Mouse (Mus musculus) heart, postnatal 10 days (tissue): ENCODE measurements around the gene Igdcc4. TPM values are rescaled to one million over a fixed set of nuclear protein-coding genes. Genes with fewer than 3 reads are reported as not detected.
"Not testable (repeated sequence)": the region's sequence is repeated elsewhere in the genome, so short reads cannot be mapped to it uniquely, and the experiment has no call there.

Experiments
- DNase-seq, 2 experiments: peaks; one replicate each; pipeline ENCODE4 v3.0.0; 2021
- intact Hi-C: fragments of 180-260 bp; cut with DNase I; formaldehyde crosslinking; loops from one replicate; pipeline ENCODE4 v1.15.1; 2025
- total RNA-seq, 2 experiments: library from RNA; stranded (reverse); gene quantifications; 2 replicates each; pipeline ENCODE4 v1.2.3; 2021

Gene Igdcc4
- total RNA-seq: 10 to 100 TPM; 14.4 to 15.6 TPM

GRCm38 (mm10) chr9:65100991-65101685 lies at the start of gene Igdcc4:
Igdcc4 (plus strand) TSS chr9:65101486.
- peak; percentile 32 to 46 for DNase-seq
- intact Hi-C loops: no loop called here

GRCm38 (mm10) chr9:65064251-65064650 lies 37.0 kb upstream of the Igdcc4 start:
- intact Hi-C loops: no loop called here
- DNase-seq: no peak

GRCm38 (mm10) chr9:65070587-65070986 lies 30.7 kb upstream of the Igdcc4 start:
- intact Hi-C loops: no loop called here
- no peak for DNase-seq

- no peak for DNase-seq
- intact Hi-C loops: no loop called here
These were observed 27.7 kb upstream of the Igdcc4 start for GRCm38 (mm10) chr9:65073555-65073954.

- no peak for DNase-seq
- intact Hi-C loops: no loop called here
These were observed 27.0 kb upstream of the Igdcc4 start for GRCm38 (mm10) chr9:65074251-65074650.

GRCm38 (mm10) chr9:65074855-65075493 lies 26.3 kb upstream of the Igdcc4 start:
- intact Hi-C loops: no loop called here
- DNase-seq: no peak

GRCm38 (mm10) chr9:65077536-65077935 lies 23.8 kb upstream of the Igdcc4 start:
- DNase-seq: no peak
- intact Hi-C loops: no loop called here

GRCm38 (mm10) chr9:65080141-65080540 lies 21.1 kb upstream of the Igdcc4 start:
- intact Hi-C loops: loop anchor here (5.0 kb wide), 1 partner anchor 42 kb away; no protein-coding TSS in a partner anchor
- DNase-seq: not testable (repeated sequence)

- DNase-seq: no peak
- intact Hi-C loops: loop anchor here (5.0 kb wide), 1 partner anchor 39 kb away; no protein-coding TSS in a partner anchor
These were observed 18.1 kb upstream of the Igdcc4 start for GRCm38 (mm10) chr9:65083075-65083765.

GRCm38 (mm10) chr9:65084198-65084807 lies 17.0 kb upstream of the Igdcc4 start:
- intact Hi-C loops: loop anchor here (5.0 kb wide), 1 partner anchor 38 kb away; no protein-coding TSS in a partner anchor
- no peak for DNase-seq

- DNase-seq: no peak
- intact Hi-C loops: no loop called here
These were observed 16.0 kb upstream of the Igdcc4 start for GRCm38 (mm10) chr9:65085270-65085669.

GRCm38 (mm10) chr9:65086801-65087200 lies 14.5 kb upstream of the Igdcc4 start:
- intact Hi-C loops: no loop called here
- no peak for DNase-seq

- DNase-seq: peak; percentile 34 to 47
- intact Hi-C loops: no loop called here
These were observed 13.8 kb upstream of the Igdcc4 start for GRCm38 (mm10) chr9:65087490-65087889.

GRCm38 (mm10) chr9:65094237-65094636 lies 7.0 kb upstream of the Igdcc4 start:
- intact Hi-C loops: no loop called here
- DNase-seq: peak; percentile 83 to 85

GRCm38 (mm10) chr9:65101686-65102376 lies 545 bp downstream of the Igdcc4 start:
- intact Hi-C loops: no loop called here
- peak; percentile 60 to 75 for DNase-seq

- intact Hi-C loops: no loop called here
- peak; percentile 20 to 34 for DNase-seq
These were observed 1.3 kb downstream of the Igdcc4 start for GRCm38 (mm10) chr9:65102377-65103172.

GRCm38 (mm10) chr9:65103173-65103752 lies 2.0 kb downstream of the Igdcc4 start:
- DNase-seq: no peak
- intact Hi-C loops: no loop called here

GRCm38 (mm10) chr9:65106821-65107220 lies 5.5 kb downstream of the Igdcc4 start:
- intact Hi-C loops: no loop called here
- DNase-seq: no peak

GRCm38 (mm10) chr9:65107893-65108292 lies 6.6 kb downstream of the Igdcc4 start:
- DNase-seq: no peak
- intact Hi-C loops: no loop called here
